Mouse (Mus musculus): ENCODE results near the gene Ophn1.

DNA sequence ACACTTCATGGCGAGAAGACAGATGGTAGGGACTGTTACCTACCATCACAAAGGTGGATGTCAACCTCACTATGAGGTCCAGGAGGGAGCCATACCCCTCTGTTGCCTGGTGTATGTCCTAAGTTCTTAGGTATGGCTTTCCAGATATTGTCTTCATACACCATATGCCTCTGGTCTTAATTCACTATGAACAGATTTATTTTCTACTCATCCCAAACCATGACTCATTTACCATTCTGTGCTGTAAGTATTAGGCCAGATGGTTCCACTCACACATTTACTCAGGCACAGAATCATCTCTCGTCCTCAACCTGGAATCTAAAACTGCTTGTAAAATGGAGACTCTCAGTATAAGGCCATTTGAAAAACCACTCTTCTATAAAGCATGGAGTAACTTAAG, 135.7 kb downstream of the Ophn1 start:
- TF ChIP-seq CTCF (IDR thresholded peaks at IDR 0.05; ENCODE audit: low read depth, low read length) = no peak
- no peak for TF ChIP-seq POLR2A (IDR thresholded peaks at IDR 0.05; ENCODE audit: insufficient read depth, low read length)
- no peak for TF ChIP-seq EP300 (IDR thresholded peaks at IDR 0.05; ENCODE audit: insufficient read depth, low read depth, low read length)

Measured in ES-Bruce4 (cell line).